Mouse (Mus musculus) right cerebral cortex, adult 18-20 months (tissue): ENCODE measurements around the gene Uvrag.

ENCODE experiments used
- DNase-seq: peaks from one replicate; pipeline ENCODE4 v3.0.0; 2022; ENCODE audit warnings: mixed read lengths

Uvrag gene

DNA sequence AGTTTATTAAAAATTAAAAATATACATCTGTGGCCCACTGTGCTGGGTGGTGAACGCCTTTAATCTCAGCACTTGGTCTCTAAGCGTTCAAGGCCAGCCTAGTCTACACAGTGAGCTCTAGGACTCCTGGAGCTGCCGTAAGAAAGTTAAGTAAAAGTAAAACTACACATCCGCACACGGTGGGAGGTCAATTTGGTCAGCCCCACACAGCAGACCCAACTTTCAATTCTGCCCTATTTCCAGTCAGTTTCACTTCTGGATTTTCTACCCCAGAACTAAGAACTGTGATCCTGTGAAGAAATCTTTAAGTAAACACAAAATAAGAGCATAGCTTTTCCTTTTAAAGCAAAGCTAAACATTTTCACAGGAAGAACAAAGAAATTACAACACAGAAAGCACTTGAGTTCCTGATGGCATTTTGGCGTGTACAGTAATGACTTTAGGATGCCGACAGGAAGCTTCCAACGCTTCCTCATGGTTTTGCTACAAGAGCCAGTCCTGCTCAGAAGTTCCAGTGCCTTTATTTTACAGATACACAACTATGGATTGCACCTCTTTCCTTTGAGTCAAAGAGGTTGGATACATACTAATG is 7.0 kb downstream of the Uvrag start:
- no peak for DNase-seq

GRCm38 (mm10) chr7:99132597-99132996 is 8.3 kb downstream of the Uvrag start:
- DNase-seq, result no peak

DNA sequence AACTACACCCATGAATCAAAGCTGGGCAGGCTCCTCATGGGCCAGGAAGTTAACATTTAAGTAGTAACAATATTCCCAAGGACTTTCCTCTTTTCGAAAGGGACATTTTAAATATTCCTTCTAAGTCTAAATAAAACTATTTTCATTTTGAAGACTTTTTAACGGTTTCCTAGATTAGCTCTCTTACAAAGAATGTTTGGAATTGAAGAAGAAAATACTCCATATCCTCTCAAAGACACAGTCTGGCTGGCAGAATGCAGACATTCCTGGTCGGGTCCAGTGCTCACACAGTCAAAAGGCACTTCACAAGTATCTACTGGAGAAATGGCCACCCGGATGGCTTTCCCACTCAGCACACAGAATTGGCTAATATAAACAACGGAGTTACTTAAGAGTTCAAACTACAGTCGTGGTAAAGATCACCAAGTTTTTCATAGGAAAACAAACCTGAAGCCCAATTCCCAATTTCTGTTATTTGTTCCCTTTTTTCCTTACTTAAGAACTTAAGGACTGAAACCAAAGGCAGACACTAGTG is 9.1 kb downstream of the Uvrag start:
- no peak for DNase-seq

GRCm38 (mm10) chr7:99128965-99129364 is 12.0 kb downstream of the Uvrag start:
- DNase-seq, result no peak

- DNase-seq, result no peak
Measured at GRCm38 (mm10) chr7:99128020-99128950, 12.7 kb downstream of the Uvrag start.

DNA sequence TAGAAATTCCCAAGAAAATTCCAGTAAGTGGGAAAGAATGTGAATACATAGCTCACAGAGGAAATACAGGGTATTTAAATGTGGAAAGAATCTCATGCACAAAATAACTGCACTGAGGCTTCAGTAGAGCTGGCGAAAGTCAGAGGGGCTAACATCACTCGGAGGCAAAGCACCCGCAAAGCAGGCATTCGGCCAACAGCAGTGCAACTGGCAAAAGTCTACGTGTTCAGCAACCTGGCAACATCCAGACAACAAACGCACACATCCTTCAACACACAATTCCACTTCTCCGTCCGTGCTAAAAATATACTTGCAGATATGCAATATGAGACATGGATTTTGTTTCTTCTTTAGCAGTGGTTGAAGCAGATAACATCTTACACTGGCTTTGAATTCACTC is 14.9 kb downstream of the Uvrag start:
- DNase-seq, result no peak

DNA sequence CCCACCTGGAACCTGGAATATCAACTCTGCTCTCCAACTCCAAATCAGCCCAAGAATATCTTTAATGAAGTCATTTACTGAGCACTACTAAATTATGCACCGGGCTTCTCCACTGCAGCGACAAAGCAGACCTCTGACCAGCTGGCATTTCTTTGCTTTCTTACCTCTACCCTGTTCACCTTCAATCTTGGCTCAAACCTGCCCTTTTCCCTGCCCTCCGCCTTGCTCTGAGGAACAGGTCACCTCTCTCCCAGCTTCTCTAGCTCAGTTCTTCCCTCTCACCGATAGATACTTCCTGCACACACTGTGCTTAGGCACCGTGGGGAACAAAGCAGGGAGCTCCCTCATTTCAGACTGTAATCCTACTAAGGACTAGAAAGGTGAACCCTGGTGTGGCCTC is 18.3 kb downstream of the Uvrag start:
- DNase-seq, result no peak

- DNase-seq, result no peak
Measured at GRCm38 (mm10) chr7:99120865-99121521, 19.9 kb downstream of the Uvrag start.

DNA sequence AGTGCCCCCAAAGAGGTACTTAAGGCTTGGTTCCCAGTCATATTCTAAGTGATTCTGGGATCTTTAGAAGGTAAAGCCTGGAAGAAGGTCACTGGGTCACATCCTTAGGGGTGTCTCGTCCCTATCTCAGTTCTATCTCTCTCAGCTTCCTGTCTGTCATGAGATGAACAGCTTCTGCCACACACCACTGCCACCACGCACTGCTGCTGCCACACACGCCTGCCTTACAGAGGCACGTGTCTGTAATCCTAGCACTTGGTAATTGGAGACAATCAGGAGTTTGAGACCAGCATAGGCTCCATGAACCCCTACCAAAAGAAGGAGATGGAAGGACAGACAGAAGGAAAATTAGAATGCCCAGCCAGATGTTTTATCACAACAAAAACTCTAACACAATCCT is 20.9 kb downstream of the Uvrag start:
- no peak for DNase-seq

- no peak for DNase-seq
Measured at GRCm38 (mm10) chr7:99116781-99117180, 24.2 kb downstream of the Uvrag start.

DNA sequence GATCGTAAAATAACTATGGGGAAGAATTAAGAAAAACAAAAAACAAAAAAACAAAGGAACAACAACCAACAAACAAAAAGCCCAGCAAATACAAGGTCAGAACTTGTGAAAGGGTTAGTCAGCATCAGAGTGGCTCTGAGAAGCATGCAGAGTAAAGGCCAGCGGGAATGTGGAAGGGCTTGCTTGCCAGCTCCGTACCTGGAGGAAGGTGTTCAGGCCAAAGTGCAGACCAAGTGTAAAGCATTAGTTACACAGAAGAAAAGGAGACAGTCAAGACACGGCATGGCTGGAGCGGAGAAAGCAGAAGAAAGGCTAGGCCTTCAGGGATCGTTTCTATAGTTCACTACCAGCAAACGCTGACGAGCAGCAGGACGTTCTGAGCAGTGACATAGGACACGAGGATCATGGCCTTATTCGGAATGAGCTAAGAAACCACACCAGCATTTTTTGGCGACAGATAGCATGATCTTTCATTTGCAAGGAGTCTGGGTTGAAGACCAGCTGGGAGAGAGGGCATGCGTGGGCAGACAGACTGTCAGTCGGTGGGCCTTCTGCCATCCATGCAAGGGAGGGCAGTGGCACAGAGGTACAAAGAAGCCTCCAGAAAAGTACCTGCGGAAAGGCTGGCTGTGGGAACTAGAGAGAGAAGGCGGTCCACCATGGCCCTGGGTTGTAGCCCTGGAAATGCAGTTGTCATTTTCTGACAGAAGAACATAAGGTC is 26.8 kb downstream of the Uvrag start:
- no peak for DNase-seq

GRCm38 (mm10) chr7:99107566-99107965 is 33.4 kb downstream of the Uvrag start:
- no peak for DNase-seq

GRCm38 (mm10) chr7:99106714-99107270 is 34.1 kb downstream of the Uvrag start:
- no peak for DNase-seq

DNA sequence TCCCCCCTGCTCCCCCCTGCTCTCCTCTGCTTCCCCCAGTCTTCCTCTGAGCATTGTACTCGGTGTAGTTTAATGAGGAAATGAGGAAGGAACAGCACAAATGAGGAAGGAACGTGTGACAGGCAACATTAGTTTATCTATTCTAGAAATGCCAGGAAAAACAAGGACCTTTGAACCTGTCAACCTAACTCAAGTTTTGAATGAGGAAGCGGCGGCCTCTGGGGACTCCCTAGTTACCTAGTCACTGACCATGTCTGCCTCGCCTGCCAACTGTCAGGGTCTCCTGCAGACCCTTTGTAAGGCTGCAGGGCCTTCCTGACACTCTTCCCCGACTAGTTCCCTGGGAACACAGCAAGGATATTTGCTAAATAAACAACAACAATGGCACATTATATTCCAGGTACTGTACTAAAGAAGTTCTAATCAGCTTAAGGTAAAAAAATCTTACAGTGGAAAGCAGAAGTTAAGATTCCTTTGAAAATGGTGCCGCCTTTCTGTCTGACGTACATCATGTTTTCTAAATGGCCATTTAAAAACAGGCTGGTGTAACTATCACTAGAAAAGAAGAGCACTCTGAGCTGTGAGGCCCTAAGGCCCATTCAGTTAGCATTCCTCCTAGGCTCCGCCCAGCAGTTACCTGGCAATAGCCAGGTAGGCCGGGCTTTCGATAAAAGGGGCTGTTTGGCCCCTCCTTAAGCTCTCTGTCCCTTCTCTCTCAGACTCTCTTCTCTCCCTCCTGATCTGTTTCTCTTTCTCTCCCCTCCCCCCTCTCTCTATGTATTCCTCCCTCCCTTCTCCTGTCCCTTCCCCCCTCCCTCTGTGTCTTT is 39.0 kb downstream of the Uvrag start:
- DNase-seq, result no peak

- no peak for DNase-seq
Measured at GRCm38 (mm10) chr7:99101076-99101475, 39.9 kb downstream of the Uvrag start.

DNA sequence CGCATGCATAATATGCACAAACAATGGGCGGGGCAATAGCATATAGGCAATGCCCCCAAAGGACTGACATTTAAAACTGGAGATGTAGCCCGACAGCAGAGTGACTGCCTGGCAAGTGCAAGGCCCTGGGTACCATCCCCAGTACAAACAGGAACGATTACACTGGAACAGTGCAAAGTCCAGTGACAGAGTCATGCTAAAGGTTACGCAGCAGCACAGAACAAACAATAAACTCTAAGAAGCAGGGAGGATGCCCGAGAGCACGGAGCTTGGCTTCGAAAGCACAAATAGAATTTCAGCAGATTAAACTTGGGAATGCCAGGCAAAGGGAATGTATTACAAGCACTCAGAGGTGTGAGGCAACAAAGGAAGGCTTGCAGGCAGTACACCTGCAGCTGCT is 40.4 kb downstream of the Uvrag start:
- DNase-seq, result no peak

DNA sequence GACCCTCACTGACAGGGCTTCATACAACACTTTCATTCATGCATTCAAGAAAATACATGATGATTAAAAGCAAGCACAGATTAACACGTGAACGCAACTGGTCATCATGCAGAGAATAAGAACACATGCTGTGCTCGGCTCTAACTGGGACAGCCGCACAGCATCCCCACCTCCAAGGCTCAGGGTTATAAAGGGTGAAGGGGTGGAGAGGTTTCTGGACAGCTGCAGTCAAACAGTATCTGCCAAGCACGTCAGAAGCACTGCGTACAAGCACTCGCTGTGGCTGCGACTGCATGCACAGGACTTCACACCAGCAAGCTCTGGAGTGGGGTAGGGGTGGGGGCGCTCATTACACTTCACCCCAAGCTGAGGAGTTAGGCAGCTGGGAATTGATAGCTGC is 40.9 kb downstream of the Uvrag start:
- no peak for DNase-seq

DNA sequence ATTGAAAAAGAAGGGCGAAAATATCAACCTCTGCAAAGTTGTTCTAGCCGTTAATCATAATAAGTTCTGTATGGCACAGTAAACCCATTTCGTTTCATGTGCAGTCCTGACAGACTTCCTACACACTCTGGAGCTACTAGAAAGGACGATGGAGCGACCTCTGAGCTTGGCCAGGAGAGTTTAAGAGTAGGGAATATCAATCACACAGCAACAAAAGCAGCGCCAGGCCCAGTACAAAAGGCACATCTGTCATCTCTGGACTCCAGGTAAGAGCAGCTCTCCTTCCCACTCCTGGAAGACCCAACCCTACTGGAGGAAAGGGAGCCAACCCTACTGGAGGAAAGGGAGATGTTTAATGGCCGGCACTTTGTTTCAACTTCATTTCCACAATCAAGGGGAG is 43.2 kb downstream of the Uvrag start:
- no peak for DNase-seq

DNA sequence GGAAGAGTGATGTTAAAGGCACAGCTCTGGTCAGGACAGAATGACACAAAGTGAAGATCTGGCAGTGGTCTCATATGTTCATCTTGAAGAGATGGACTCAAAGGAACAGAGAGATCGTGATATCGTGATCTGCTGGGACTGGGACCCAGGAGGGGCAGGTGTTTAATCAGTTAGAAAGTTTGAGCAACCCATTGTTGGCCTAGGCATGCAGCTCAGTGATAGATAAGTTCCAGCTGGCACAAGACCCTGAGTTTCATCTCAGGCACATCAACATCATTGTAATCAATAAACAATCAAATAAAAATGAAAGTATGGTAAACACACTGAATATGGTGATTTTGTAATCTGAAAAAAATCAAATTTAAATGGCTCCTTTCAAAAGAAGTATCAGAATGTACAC is 43.8 kb downstream of the Uvrag start:
- DNase-seq, result no peak

- no peak for DNase-seq
Measured at GRCm38 (mm10) chr7:99095191-99095590, 45.8 kb downstream of the Uvrag start.

DNA sequence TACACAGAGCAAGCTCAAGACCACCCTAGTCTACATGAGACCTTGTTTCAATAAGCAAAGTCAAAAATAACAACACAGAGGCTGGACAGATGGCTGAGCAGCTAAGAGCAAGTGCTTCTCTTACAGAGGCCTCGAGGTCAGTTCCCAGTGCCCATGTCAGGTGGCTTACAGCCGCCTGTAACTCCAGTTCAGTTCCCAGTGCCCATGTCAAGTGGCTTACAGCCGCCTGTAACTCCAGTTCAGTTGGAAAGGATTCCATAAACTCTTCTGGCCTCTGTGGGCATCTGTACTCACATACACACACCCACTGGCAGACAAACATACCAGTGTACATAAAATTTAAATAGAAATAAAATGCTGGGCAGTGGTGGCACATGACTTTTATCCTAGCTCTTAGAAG is 46.6 kb downstream of the Uvrag start:
- DNase-seq, result no peak
